Mouse (Mus musculus) heart, embryonic 12.5 days (tissue): ENCODE measurements around the gene Snrpf. TPM values are rescaled to one million over a fixed set of nuclear protein-coding genes. Genes with fewer than 3 reads are reported as not detected.

Experiments used
- polyA plus RNA-seq: library from polyadenylated mRNA; unstranded; fragments of >200 nt; fragmentation: Nextera tagmentation; extraction: Ambion mirVana; gene quantifications from 2 replicates; pipeline ENCODE4 v1.2.1, GENCODE M21; 2016

Gene Snrpf
- polyA plus RNA-seq, 1 experiment from 2014 or later = 85.4 TPM

Other genes starting within 250 kb of the Snrpf start
- gene Lta4h, start 136.3 kb downstream of the Snrpf start, polyA plus RNA-seq = 303 and 305 TPM in 2 replicates
- not detected in 2 replicates for gene Hal, start 100.9 kb downstream of the Snrpf start, polyA plus RNA-seq
- gene Amdhd1, start 49.7 kb downstream of the Snrpf start, polyA plus RNA-seq = 0.22 and 0.51 TPM in 2 replicates
- 0.21 and 0.26 TPM in 2 replicates for gene Ccdc38, start 49.1 kb downstream of the Snrpf start, polyA plus RNA-seq
- 0.48 and 1.3 TPM in 2 replicates for gene Ntn4, start 51.0 kb upstream of the Snrpf start, polyA plus RNA-seq
- 0.49 and 0.50 TPM in 2 replicates for gene Usp44, start 241.8 kb upstream of the Snrpf start, polyA plus RNA-seq